Mouse (Mus musculus) MEL (cell line): ENCODE data around the gene Psrc1. TPM values are rescaled to one million over a fixed set of nuclear protein-coding genes. Genes with fewer than 3 reads are reported as not detected.

Experiments used
- DNase-seq: peaks from one replicate; pipeline ENCODE4 v3.0.0; 2011; ENCODE audit warnings: low read depth, low spot score
- H3K27ac ChIP-seq: 2 replicates; pipeline ENCODE4 v1.5.1; 2012; ENCODE audit warnings: low read depth, mild to moderate bottlenecking, control low read depth, low read length, moderate library complexity; ENCODE audit not compliant: control insufficient read depth
- H3K27me3 ChIP-seq, 2 experiments: fragments of 150-350 bp in 1 of 2; sonication (generic) in 1 of 2; 2 replicates each; pipeline ENCODE4 v1.6.1; 2012; ENCODE audit warnings: low read length in 2 of 2, mild to moderate bottlenecking in 2 of 2, improper control_type of control experiment in 1 of 2, moderate library complexity in 1 of 2; ENCODE audit not compliant: insufficient read depth in 2 of 2, control insufficient read depth in 1 of 2
- H3K36me3 ChIP-seq, 2 experiments: 2 replicates each; pipeline ENCODE4 v1.6.1; 2012 to 2014; ENCODE audit warnings: low read length in 2 of 2, improper control_type of control experiment in 1 of 2, inconsistent platforms in 1 of 2, mild to moderate bottlenecking in 1 of 2; ENCODE audit not compliant: insufficient read depth in 2 of 2, control insufficient read depth in 1 of 2
- H3K4me1 ChIP-seq, 2 experiments: fragments of 150-350 bp in 1 of 2; sonication (generic) in 1 of 2; 2 replicates each; pipeline ENCODE4 v1.6.1; 2012; ENCODE audit warnings: low read length in 2 of 2, improper control_type of control experiment in 1 of 2, mild to moderate bottlenecking in 1 of 2; ENCODE audit not compliant: insufficient read depth in 2 of 2, control insufficient read depth in 1 of 2
- H3K4me3 ChIP-seq, 2 experiments: fragments of 150-350 bp in 1 of 2; sonication (generic) in 1 of 2; 2 replicates each; pipeline ENCODE4 v1.5.1; 2012; ENCODE audit warnings: low read depth in 2 of 2, low read length in 2 of 2, mild to moderate bottlenecking in 2 of 2, moderate library complexity in 2 of 2, control low read depth in 1 of 2, improper control_type of control experiment in 1 of 2; ENCODE audit not compliant: control insufficient read depth in 1 of 2, insufficient read depth in 1 of 2
- H3K79me2 ChIP-seq: 2 replicates; pipeline ENCODE4 v1.6.1; 2012; ENCODE audit warnings: mild to moderate bottlenecking, low read length, moderate library complexity; ENCODE audit not compliant: control insufficient read depth, poor library complexity, insufficient read depth
- H3K9ac ChIP-seq: 2 replicates; pipeline ENCODE4 v1.6.1; 2012; ENCODE audit warnings: low read depth, mild to moderate bottlenecking, control low read depth, low read length, moderate library complexity; ENCODE audit not compliant: control insufficient read depth, poor library complexity, severe bottlenecking
- H3K9me3 ChIP-seq: fragments of 150-350 bp; sonication (generic); replicated peaks from 2 replicates; pipeline ENCODE4 v1.6.1; 2012; ENCODE audit warnings: mild to moderate bottlenecking, low read length, improper control_type of control experiment, moderate library complexity; ENCODE audit not compliant: insufficient read depth
- BHLHE40 ChIP-seq: IDR thresholded peaks from 2 replicates; pipeline ENCODE4 v1.6.1; 2012; ENCODE audit warnings: low read depth, mild to moderate bottlenecking, inconsistent platforms, low read length, improper control_type of control experiment, borderline replicate concordance
- CHD1 ChIP-seq: IDR thresholded peaks from 2 replicates; pipeline ENCODE4 v1.6.1; 2012; ENCODE audit warnings: low read depth, mild to moderate bottlenecking, inconsistent platforms, low read length, improper control_type of control experiment
- CHD2 ChIP-seq: IDR thresholded peaks from 2 replicates; pipeline ENCODE4 v1.6.1; 2011; ENCODE audit warnings: low read length, improper control_type of control experiment
- EP300 ChIP-seq, 2 experiments: IDR thresholded peaks; 2 replicates each; pipeline ENCODE4 v1.6.1; 2011; ENCODE audit warnings: improper control_type of control experiment in 2 of 2, low read length in 2 of 2, low read depth in 1 of 2, mild to moderate bottlenecking in 1 of 2
- ETS1 ChIP-seq: IDR thresholded peaks from 2 replicates; pipeline ENCODE4 v1.6.1; 2012; ENCODE audit warnings: low read depth, mild to moderate bottlenecking, inconsistent platforms, low read length, improper control_type of control experiment, moderate library complexity
- GABPA ChIP-seq: IDR thresholded peaks from 2 replicates; pipeline ENCODE4 v1.6.1; 2012; ENCODE audit warnings: low read depth, mild to moderate bottlenecking, inconsistent platforms, low read length, improper control_type of control experiment, moderate library complexity
- JUND ChIP-seq: IDR thresholded peaks from 2 replicates; pipeline ENCODE4 v1.6.1; 2011; ENCODE audit warnings: low read depth, mild to moderate bottlenecking, improper control_type of control experiment, low read length
- MAFK ChIP-seq: IDR thresholded peaks from 2 replicates; pipeline ENCODE4 v1.6.1; 2011; ENCODE audit warnings: low read depth, mild to moderate bottlenecking, low read length, improper control_type of control experiment, borderline replicate concordance
- MAX ChIP-seq: IDR thresholded peaks from 2 replicates; pipeline ENCODE4 v1.6.1; 2011; ENCODE audit warnings: low read length, improper control_type of control experiment
- MXI1 ChIP-seq: IDR thresholded peaks from 2 replicates; pipeline ENCODE4 v1.6.1; 2011; ENCODE audit warnings: mild to moderate bottlenecking, low read depth, low read length, improper control_type of control experiment
- MYC ChIP-seq: IDR thresholded peaks from 2 replicates; pipeline ENCODE4 v1.6.1; 2011; ENCODE audit warnings: low read depth, mild to moderate bottlenecking, low read length, improper control_type of control experiment, moderate library complexity
- NELFE ChIP-seq: IDR thresholded peaks from 2 replicates; pipeline ENCODE4 v1.6.1; 2011; ENCODE audit warnings: low read depth, low read length, improper control_type of control experiment
- RAD21 ChIP-seq: IDR thresholded peaks from 2 replicates; pipeline ENCODE4 v1.6.1; 2011; ENCODE audit warnings: mild to moderate bottlenecking, low read depth, low read length, improper control_type of control experiment
- TAL1 ChIP-seq: IDR thresholded peaks from 2 replicates; pipeline ENCODE4 v1.6.1; 2012; ENCODE audit warnings: mild to moderate bottlenecking, inconsistent platforms, low read length, moderate library complexity, mixed read lengths
- TBP ChIP-seq: IDR thresholded peaks from 2 replicates; pipeline ENCODE4 v1.8.0; 2011; ENCODE audit warnings: low read depth, low read length, improper control_type of control experiment
- UBTF ChIP-seq: IDR thresholded peaks from 2 replicates; pipeline ENCODE4 v1.6.1; 2012; ENCODE audit warnings: low read depth, mild to moderate bottlenecking, inconsistent platforms, low read length, improper control_type of control experiment, moderate library complexity, borderline replicate concordance; ENCODE audit not compliant: insufficient read depth
- USF1 ChIP-seq: IDR thresholded peaks from 2 replicates; pipeline ENCODE4 v1.6.1; 2014; ENCODE audit warnings: low read depth, mild to moderate bottlenecking, inconsistent platforms, low read length, improper control_type of control experiment, moderate library complexity
- USF2 ChIP-seq, 2 experiments: IDR thresholded peaks; 2 replicates each; pipeline ENCODE4 v1.6.1; 2011 to 2012; ENCODE audit warnings: improper control_type of control experiment in 2 of 2, low read length in 2 of 2, borderline replicate concordance in 1 of 2, inconsistent platforms in 1 of 2, low read depth in 1 of 2, mild to moderate bottlenecking in 1 of 2; ENCODE audit not compliant: insufficient read depth in 1 of 2
- ZC3H11A ChIP-seq: IDR thresholded peaks from 2 replicates; pipeline ENCODE4 v1.6.1; 2012; ENCODE audit warnings: low read depth, mild to moderate bottlenecking, inconsistent platforms, low read length, improper control_type of control experiment
- ZMIZ1 ChIP-seq: IDR thresholded peaks from 2 replicates; pipeline ENCODE4 v1.6.1; 2012; ENCODE audit warnings: low read depth, mild to moderate bottlenecking, inconsistent platforms, low read length, improper control_type of control experiment, moderate library complexity
- polyA plus RNA-seq, 2 experiments: library from polyadenylated mRNA; stranded (reverse) in 1 of 2; unstranded in 1 of 2; fragments of >175 nt in 1 of 2; fragments of >200 nt in 1 of 2; gene quantifications; 2 replicates each; pipeline versions ENCODE4 v1.2.1 to v1.2.4; 2012; ENCODE audit warnings: low replicate concordance in 2 of 2, low read depth in 1 of 2; ENCODE audit not compliant: insufficient read length in 2 of 2, insufficient read depth in 1 of 2, missing spikeins in 1 of 2
- total RNA-seq: library from RNA; depleted of rRNA; stranded (reverse); fragments of 300-350 nt; gene quantifications from 2 replicates; pipeline ENCODE4 v1.2.3, GENCODE M21; 2012

Psrc1 gene
- total and polyA plus RNA-seq, 3 experiments = 14.6 to 37.3 TPM; not detected in 1

- no peak for TF ChIP-seq CHD1
These were observed 14.9 kb upstream of the Psrc1 start (continued) for GRCm38 (mm10) chr3:108368721-108369120.

- no peaks in the 10 kb centered on the region for H3K79me2 ChIP-seq
- H3K27me3 ChIP-seq = no peaks in the 10 kb centered on the region
- H3K4me1 ChIP-seq = peaks cover 10% of the 10 kb centered on the region in 2 experiments
These were observed 11.4 kb upstream of the Psrc1 start for GRCm38 (mm10) chr3:108372274-108372673.

GRCm38 (mm10) chr3:108372691-108373090 is 10.9 kb upstream of the Psrc1 start:
- Histone ChIP-seq H3K36me3 (peaks cover 0 to 7% of the 10 kb centered on the region in 2 experiments; a peak in 2 of 4 replicates), H3K79me2 (no peaks in the 10 kb centered on the region), H3K9me3 (no peaks in the 10 kb centered on the region), H3K4me1 (peaks cover 10% of the 10 kb centered on the region in 2 experiments), H3K9ac (no peak overlapping the region), H3K27me3 (no peaks in the 10 kb centered on the region), H3K27ac (no peak overlapping the region), H3K4me3 (no peak overlapping the region)
- no peak for DNase-seq
- TF ChIP-seq CHD2 = no peak
- TF ChIP-seq BHLHE40 = no peak
- TF ChIP-seq MYC = no peak
- TF ChIP-seq MXI1 = no peak

More at GRCm38 (mm10) chr3:108372274-108372673, 11.4 kb upstream of the Psrc1 start:
- Histone ChIP-seq H3K27ac (no peak overlapping the region), H3K9me3 (no peaks in the 10 kb centered on the region), H3K36me3 (peaks cover 0 to 7% of the 10 kb centered on the region in 2 experiments; a peak in 2 of 4 replicates), H3K9ac (no peak overlapping the region), H3K4me3 (no peak overlapping the region)
- no peak for DNase-seq
- TF ChIP-seq MAFK (no peak), MAX (no peak), MYC (no peak), USF2 (IDR thresholded peaks at IDR 0.05; ENCODE audit: borderline replicate concordance in 1 of 2, insufficient read depth in 1 of 2, low read depth in 1 of 2, low read length in 2 of 2) (no peak), BHLHE40 (no peak), ZC3H11A (no peak), TBP (no peak), CHD1 (no peak), MXI1 (no peak), ZMIZ1 (no peak), EP300 (IDR thresholded peaks at IDR 0.05; ENCODE audit: low read depth in 1 of 2, low read length in 2 of 2) (no peak), ETS1 (no peak), JUND (no peak), RAD21 (no peak), NELFE (no peak), GABPA (no peak), TAL1 (no peak), USF1 (no peak), UBTF (no peak)
